Mouse (Mus musculus): ENCODE measurements around the gene Cdkl1.
A peak's percentile ranks its signal among the peaks of the same experiment; 100 is the strongest.

The Cdkl1 gene

GRCm38 (mm10) chr12:69783247-69784025 lies 7.6 kb downstream of the Cdkl1 start:
- peak; percentile 17 for DNase-seq (ENCODE audit: low read depth, low spot score)

DNA sequence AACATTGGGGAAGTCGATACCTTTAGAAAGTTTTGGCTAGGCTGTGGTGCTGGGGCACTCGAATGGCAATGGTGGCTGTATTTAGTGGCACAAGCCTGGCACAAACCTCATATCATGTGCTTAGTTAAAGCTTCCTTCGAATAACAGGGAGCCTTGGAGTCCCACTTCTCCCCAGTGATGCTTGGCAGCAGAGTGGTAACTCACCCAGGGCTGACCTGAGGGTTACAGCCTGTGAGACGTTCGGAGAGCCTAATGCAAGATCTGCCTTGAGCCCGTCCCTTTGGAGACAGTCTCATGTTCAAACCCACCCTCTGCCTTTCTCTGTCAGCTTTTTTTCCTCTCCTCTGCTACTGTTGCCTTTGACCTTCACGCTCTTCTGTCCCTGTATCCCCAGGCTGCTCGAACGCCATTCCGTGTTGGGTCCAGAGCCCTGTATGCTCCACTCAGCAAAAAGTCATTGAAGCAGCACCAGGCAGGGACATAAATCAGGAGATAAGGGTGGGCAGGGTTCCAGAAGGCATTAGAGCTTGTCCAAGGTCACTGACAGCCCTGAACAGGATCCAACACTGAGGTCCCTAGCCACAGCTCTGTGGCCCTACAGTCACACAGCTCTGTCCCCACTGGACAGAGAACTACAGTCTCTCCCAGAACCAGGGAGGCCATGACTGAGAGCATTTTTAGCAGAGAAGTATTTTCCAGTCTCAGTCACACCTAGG lies 9.0 kb downstream of the Cdkl1 start:
- DNase-seq (ENCODE audit: low read depth, low spot score) = no peak

DNA sequence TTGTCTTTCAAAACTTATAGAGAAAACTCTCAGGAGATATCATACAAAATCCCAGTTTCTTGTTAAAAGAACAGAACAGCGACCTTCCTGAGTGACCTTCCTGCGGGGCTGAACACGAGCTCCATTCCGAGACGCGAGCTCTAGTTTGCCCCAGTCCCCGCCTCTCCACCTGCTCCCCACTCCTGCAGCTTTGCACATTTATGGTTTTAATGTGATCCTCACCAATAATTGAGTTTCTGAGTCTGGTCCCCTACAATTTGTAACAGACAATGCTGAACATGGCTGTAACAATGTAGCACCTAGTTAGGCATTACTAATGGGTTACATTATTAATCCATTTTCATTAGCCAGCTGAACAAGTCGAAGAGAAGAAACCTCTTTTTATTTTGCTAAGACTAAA lies 9.6 kb downstream of the Cdkl1 start:
- no peak for DNase-seq (ENCODE audit: low read depth, low spot score)

DNA sequence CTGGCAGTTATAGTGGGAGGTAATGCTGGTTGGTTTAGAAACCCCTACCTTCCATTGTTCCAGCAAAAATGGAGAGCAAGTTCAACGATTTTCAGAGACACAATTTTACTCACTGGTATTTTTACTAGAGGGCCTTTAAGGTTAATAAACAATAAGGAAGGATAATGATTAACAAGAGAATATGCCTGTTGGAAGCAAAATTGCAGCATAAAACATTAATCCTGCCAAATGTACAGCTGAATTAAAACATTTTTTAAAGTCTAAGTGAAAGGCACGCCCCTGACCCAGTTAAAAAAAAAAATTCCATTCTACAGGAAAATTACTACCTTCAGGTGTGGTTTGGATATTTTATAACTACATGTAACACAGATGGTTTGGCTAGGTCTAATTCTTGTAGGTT lies 13.1 kb downstream of the Cdkl1 start:
- DNase-seq (ENCODE audit: low read depth, low spot score) = no peak

GRCm38 (mm10) chr12:69777341-69777730 lies 13.7 kb downstream of the Cdkl1 start:
- DNase-seq (ENCODE audit: low read depth, low spot score) = no peak

GRCm38 (mm10) chr12:69776607-69777340 lies 14.3 kb downstream of the Cdkl1 start:
- DNase-seq (ENCODE audit: low read depth, low spot score) = no peak

DNA sequence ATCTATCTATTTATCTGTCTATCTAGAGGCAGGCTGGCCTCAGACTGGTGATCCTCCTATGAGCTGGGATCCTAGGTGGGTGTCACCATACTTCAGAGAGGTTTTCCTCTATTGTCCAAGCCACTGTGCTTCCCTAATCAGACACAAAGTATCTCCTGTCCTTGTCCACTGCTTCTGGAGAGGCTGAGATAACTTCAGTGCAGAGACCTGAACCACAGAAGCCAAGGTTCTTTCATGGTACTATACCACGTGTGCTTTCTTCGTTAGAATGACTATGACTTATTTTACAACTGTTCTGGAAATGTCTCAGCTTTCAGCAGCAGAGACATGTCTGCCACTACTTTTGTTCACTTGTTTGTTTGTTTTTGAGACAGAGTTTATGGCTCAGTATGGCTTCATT lies 22.2 kb downstream of the Cdkl1 start:
- DNase-seq (ENCODE audit: low read depth, low spot score) = no peak

DNA sequence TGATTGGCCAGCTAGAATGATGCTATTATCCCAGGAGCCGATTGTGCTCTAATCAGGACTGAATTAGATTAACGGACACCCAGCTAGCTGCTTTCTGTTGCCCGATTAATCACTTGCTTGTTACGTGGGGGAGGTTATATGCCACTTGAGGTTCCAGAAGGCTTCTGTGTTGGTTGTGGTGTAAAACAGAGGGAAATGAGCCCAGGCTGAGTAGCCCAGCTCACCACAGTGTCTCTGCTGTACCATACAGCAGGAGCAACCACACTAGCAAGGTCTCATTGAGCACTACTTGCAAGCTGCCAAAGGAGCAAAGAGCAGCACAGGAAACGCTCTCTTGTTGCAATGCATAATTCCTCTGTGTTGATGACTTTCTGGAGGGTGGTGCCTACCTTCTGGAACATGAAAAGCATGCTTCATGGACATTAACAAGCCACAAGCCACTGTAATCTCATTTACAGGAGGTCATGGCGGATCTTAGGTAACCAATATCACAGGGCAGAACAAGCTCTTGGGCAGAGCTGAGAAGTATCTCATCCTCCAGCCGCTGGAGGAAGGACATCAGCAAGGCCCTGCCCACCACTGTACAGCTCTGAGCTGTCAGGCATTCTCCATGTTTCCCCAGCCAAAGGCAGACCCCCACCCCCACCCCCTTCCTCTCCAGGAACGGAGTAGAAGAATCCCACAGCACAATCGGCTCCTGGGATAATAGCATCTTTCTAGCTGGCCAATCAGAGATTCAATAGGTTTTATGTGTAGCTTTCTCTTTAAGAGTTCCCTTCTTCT lies 23.4 kb downstream of the Cdkl1 start:
- DNase-seq (ENCODE audit: low read depth, low spot score) = no peak

GRCm38 (mm10) chr12:69766185-69766904 lies 24.7 kb downstream of the Cdkl1 start:
- DNase-seq (ENCODE audit: low read depth, low spot score) = no peak

- DNase-seq (ENCODE audit: low read depth, low spot score) = no peak
Measured at GRCm38 (mm10) chr12:69765543-69765942, 25.5 kb downstream of the Cdkl1 start.

DNA sequence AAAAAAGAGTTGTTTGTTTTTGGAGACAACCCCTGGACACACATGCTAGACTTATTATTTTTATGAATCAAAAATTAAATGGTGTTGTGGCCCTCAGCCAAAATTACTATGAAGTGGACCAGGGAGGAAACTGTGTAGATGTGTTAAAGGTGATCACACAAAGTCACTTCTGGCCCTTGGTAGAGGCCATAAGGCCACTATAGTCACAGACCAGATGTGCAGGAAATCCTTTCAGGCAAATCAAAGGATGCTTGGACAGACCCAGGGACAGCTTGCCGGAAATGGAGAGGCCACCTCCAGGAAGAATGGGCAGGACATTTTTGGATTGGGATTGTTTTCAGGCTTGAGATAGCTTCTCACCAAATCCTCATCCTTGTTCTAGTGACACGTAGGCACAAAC lies 29.5 kb downstream of the Cdkl1 start:
- no peak for DNase-seq (ENCODE audit: low read depth, low spot score)

DNA sequence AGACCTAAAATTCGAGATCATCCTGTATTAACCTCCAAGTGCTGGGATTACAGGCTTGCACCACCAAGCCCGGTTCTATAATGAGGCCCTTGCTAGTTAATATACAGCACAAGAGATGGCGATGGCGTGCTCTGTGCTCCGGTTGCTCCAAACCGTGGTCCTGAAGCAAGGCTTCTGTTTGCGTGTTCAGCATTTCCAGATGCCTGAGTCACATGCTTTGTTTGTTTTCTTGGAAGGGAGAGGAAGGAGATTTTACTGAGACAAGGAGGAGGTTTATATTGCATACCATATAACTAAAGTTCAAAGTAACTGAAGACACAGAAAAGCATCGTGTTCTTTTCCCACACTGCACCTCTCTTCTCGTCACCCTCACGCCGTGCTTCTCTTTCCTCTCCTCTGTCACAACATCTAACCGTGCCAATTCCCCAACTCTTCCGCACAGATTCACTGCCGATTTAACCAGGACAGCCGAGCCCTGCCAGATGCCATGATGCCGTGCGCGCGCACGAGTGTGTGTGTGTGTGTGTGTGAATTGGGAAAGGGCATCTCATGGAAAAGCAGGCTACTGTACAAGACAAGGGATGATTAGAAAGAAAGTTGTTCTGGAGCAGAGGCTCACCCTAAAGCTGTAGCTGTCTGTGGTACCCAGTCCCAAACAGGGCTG lies 30.2 kb downstream of the Cdkl1 start:
- DNase-seq (ENCODE audit: low read depth, low spot score) = no peak

GRCm38 (mm10) chr12:69760014-69760413 lies 31.1 kb downstream of the Cdkl1 start:
- DNase-seq (ENCODE audit: low read depth, low spot score) = no peak

GRCm38 (mm10) chr12:69759267-69759885 lies 31.7 kb downstream of the Cdkl1 start:
- DNase-seq (ENCODE audit: low read depth, low spot score) = no peak

DNA sequence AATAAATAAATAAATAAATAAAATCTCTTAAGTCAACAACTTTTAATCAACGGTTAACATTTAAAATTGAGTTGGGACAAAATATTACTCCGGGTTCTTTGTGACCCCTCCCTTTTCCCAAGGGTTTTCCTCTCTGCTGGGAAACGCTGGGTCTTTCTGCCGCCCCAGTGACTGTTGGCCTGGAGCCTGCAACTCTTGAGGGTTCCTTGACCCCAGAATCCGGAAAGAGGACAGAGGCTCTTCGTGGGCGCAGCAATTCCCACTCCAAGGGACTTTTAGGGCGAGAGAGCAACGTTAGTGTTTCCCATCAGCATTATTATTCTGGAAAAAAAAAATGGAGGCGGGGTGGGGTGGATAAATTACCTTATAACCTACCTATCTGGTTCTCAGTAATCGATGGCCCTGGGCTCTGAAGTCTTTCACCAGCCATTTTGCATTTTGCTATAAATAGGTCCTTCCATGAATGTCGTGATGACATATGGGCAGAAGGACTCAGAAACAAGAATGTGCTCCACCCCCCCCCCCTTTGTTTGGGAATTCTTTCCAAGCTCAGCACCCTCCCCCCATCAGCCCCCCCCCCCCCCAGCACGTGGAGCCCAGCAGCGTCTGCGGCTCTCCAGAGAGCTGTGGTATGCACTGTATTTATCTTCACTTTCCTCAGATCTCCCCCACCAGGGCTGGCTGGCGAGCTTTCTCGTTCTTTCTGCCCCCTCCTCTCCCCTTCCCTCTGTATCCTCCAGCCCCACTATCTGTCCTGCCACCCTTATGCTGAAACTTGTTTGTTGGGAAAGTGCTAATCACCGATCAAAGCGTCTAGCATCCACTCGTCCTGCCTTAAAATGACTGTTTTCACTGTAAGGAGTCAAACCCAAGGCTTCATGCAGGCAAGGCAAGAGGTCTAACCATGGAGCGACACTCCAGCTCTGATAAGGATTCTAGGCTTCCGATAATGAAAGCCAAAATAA lies 32.6 kb downstream of the Cdkl1 start:
- DNase-seq (ENCODE audit: low read depth, low spot score) = no peak

- DNase-seq (ENCODE audit: low read depth, low spot score) = peak; percentile 80
Measured at GRCm38 (mm10) chr12:69757418-69758141, 33.5 kb downstream of the Cdkl1 start.

GRCm38 (mm10) chr12:69756015-69756414 lies 35.1 kb downstream of the Cdkl1 start:
- DNase-seq (ENCODE audit: low read depth, low spot score) = no peak

GRCm38 (mm10) chr12:69753936-69754335 lies 37.1 kb downstream of the Cdkl1 start:
- no peak for DNase-seq (ENCODE audit: low read depth, low spot score)

All from ES-CJ7 (cell line).